Mouse (Mus musculus): ENCODE measurements around the gene Ggps1. TPM values are rescaled to one million over a fixed set of nuclear protein-coding genes. Genes with fewer than 3 reads are reported as not detected.
"Not testable (repeated sequence)": the region's sequence is repeated elsewhere in the genome, so short reads cannot be mapped to it uniquely, and the experiment has no call there.

Gene Ggps1
- polyA plus RNA-seq, 1 experiment from 2014 or later: 46.5 TPM

- 91% methylated on average over 11 of the region's 11 CpGs for WGBS
- Histone ChIP-seq H3K36me3 (ENCODE audit: control insufficient read depth, insufficient read depth, low read length) (no peaks in the 10 kb centered on the region), H3K27me3 (ENCODE audit: control insufficient read depth, insufficient read depth, low read length) (no peaks in the 10 kb centered on the region), H3K4me1 (ENCODE audit: control insufficient read depth in 2 of 2, insufficient read depth in 2 of 2, low read length in 2 of 2) (peaks cover 5 to 13% of the 10 kb centered on the region in 2 experiments), H3K27ac (replicated peaks in 1 of 2; ENCODE audit: control insufficient read depth in 1 of 2, insufficient read depth in 1 of 2, low read depth in 2 of 2, low read length in 2 of 2) (no peak overlapping the region), H3K9ac (ENCODE audit: low read length) (no peak overlapping the region), H3K9me3 (ENCODE audit: control insufficient read depth, low read length) (no peaks in the 10 kb centered on the region), H3K4me3 (ENCODE audit: control insufficient read depth in 1 of 2, insufficient read depth in 1 of 2, low read depth in 1 of 2, low read length in 2 of 2) (no peak overlapping the region), H3K4me2 (ENCODE audit: low read length) (no peak overlapping the region)
- ATAC-seq (ENCODE audit: insufficient number of reproducible peaks, insufficient read depth, low FRiP score, low read depth): no peak
Measured at GRCm38 (mm10) chr13:14035875-14036630, 27.2 kb downstream of the Ggps1 start.

GRCm38 (mm10) chr13:14035352-14035751 lies 27.9 kb downstream of the Ggps1 start:
- H3K4me2 ChIP-seq (ENCODE audit: low read length); ATAC-seq (ENCODE audit: insufficient number of reproducible peaks, insufficient read depth, low FRiP score, low read depth); H3K27ac ChIP-seq (replicated peaks in 1 of 2; ENCODE audit: control insufficient read depth in 1 of 2, insufficient read depth in 1 of 2, low read depth in 2 of 2, low read length in 2 of 2); H3K27me3 ChIP-seq (ENCODE audit: control insufficient read depth, insufficient read depth, low read length); H3K36me3 ChIP-seq (ENCODE audit: control insufficient read depth, insufficient read depth, low read length); H3K4me3 ChIP-seq (ENCODE audit: control insufficient read depth in 1 of 2, insufficient read depth in 1 of 2, low read depth in 1 of 2, low read length in 2 of 2); H3K9me3 ChIP-seq (ENCODE audit: control insufficient read depth, low read length); H3K9ac ChIP-seq (ENCODE audit: low read length): not testable (repeated sequence)
- H3K4me1 ChIP-seq (ENCODE audit: control insufficient read depth in 2 of 2, insufficient read depth in 2 of 2, low read length in 2 of 2): peaks cover 3 to 12% of the 10 kb centered on the region in 2 experiments
- WGBS: 76% methylated on average over 2 of the region's 3 CpGs

GRCm38 (mm10) chr13:14034073-14034348 lies 29.3 kb downstream of the Ggps1 start:
- no peaks in the 10 kb centered on the region for H3K9me3 ChIP-seq (ENCODE audit: control insufficient read depth, low read length)
- H3K4me1 ChIP-seq (ENCODE audit: control insufficient read depth in 2 of 2, insufficient read depth in 2 of 2, low read length in 2 of 2): peaks cover 2 to 6% of the 10 kb centered on the region in 2 experiments; a peak in 3 of 4 replicates
- H3K4me3 ChIP-seq (ENCODE audit: control insufficient read depth in 1 of 2, insufficient read depth in 1 of 2, low read depth in 1 of 2, low read length in 2 of 2): no peak overlapping the region
- peaks cover 3% of the 10 kb centered on the region for H3K36me3 ChIP-seq (ENCODE audit: control insufficient read depth, insufficient read depth, low read length)
- no peak overlapping the region for H3K9ac ChIP-seq (ENCODE audit: low read length)
- H3K4me2 ChIP-seq (ENCODE audit: low read length): no peak overlapping the region
- no peak overlapping the region for H3K27ac ChIP-seq (replicated peaks in 1 of 2; ENCODE audit: control insufficient read depth in 1 of 2, insufficient read depth in 1 of 2, low read depth in 2 of 2, low read length in 2 of 2)
- H3K27me3 ChIP-seq (ENCODE audit: control insufficient read depth, insufficient read depth, low read length): no peaks in the 10 kb centered on the region
- ATAC-seq (ENCODE audit: insufficient number of reproducible peaks, insufficient read depth, low FRiP score, low read depth): no peak

- Histone ChIP-seq H3K4me2 (ENCODE audit: low read length) (no peak overlapping the region), H3K27me3 (ENCODE audit: control insufficient read depth, insufficient read depth, low read length) (no peaks in the 10 kb centered on the region), H3K27ac (replicated peaks in 1 of 2; ENCODE audit: control insufficient read depth in 1 of 2, insufficient read depth in 1 of 2, low read depth in 2 of 2, low read length in 2 of 2) (no peak overlapping the region), H3K4me3 (ENCODE audit: control insufficient read depth in 1 of 2, insufficient read depth in 1 of 2, low read depth in 1 of 2, low read length in 2 of 2) (no peak overlapping the region), H3K9ac (ENCODE audit: low read length) (no peak overlapping the region), H3K4me1 (ENCODE audit: control insufficient read depth in 2 of 2, insufficient read depth in 2 of 2, low read length in 2 of 2) (peaks cover 0 to 2% of the 10 kb centered on the region in 2 experiments; a peak in 2 of 4 replicates), H3K9me3 (ENCODE audit: control insufficient read depth, low read length) (no peaks in the 10 kb centered on the region), H3K36me3 (ENCODE audit: control insufficient read depth, insufficient read depth, low read length) (peaks cover 7% of the 10 kb centered on the region)
- ATAC-seq (ENCODE audit: insufficient number of reproducible peaks, insufficient read depth, low FRiP score, low read depth): no peak
- 78% methylated on average over 5 of the region's 5 CpGs for WGBS
Measured at GRCm38 (mm10) chr13:14033309-14034072, 29.8 kb downstream of the Ggps1 start.

GRCm38 (mm10) chr13:14026154-14026820 lies 37.0 kb downstream of the Ggps1 start:
- 93% methylated on average over 6 of the region's 6 CpGs for WGBS
- no peaks in the 10 kb centered on the region for H3K27me3 ChIP-seq (ENCODE audit: control insufficient read depth, insufficient read depth, low read length)
- H3K36me3 ChIP-seq (ENCODE audit: control insufficient read depth, insufficient read depth, low read length): peaks cover 31% of the 10 kb centered on the region
- H3K4me1 ChIP-seq (ENCODE audit: control insufficient read depth in 2 of 2, insufficient read depth in 2 of 2, low read length in 2 of 2): no peaks in the 10 kb centered on the region
- no peak overlapping the region for H3K4me2 ChIP-seq (ENCODE audit: low read length)
- ATAC-seq (ENCODE audit: insufficient number of reproducible peaks, insufficient read depth, low FRiP score, low read depth): no peak
- no peaks in the 10 kb centered on the region for H3K9me3 ChIP-seq (ENCODE audit: control insufficient read depth, low read length)
- no peak overlapping the region for H3K9ac ChIP-seq (ENCODE audit: low read length)
- no peak overlapping the region for H3K4me3 ChIP-seq (ENCODE audit: control insufficient read depth in 1 of 2, insufficient read depth in 1 of 2, low read depth in 1 of 2, low read length in 2 of 2)
- no peak overlapping the region for H3K27ac ChIP-seq (replicated peaks in 1 of 2; ENCODE audit: control insufficient read depth in 1 of 2, insufficient read depth in 1 of 2, low read depth in 2 of 2, low read length in 2 of 2)

- Histone ChIP-seq H3K27me3 (ENCODE audit: control insufficient read depth, insufficient read depth, low read length) (no peaks in the 10 kb centered on the region), H3K9me3 (ENCODE audit: control insufficient read depth, low read length) (no peaks in the 10 kb centered on the region), H3K9ac (ENCODE audit: low read length) (no peak overlapping the region), H3K4me1 (ENCODE audit: control insufficient read depth in 2 of 2, insufficient read depth in 2 of 2, low read length in 2 of 2) (no peaks in the 10 kb centered on the region), H3K36me3 (ENCODE audit: control insufficient read depth, insufficient read depth, low read length) (peaks cover 31% of the 10 kb centered on the region), H3K27ac (replicated peaks in 1 of 2; ENCODE audit: control insufficient read depth in 1 of 2, insufficient read depth in 1 of 2, low read depth in 2 of 2, low read length in 2 of 2) (no peak overlapping the region), H3K4me2 (ENCODE audit: low read length) (no peak overlapping the region), H3K4me3 (ENCODE audit: control insufficient read depth in 1 of 2, insufficient read depth in 1 of 2, low read depth in 1 of 2, low read length in 2 of 2) (no peak overlapping the region)
- no peak for ATAC-seq (ENCODE audit: insufficient number of reproducible peaks, insufficient read depth, low FRiP score, low read depth)
- WGBS: 90% methylated on average over 6 of the region's 6 CpGs
Measured at GRCm38 (mm10) chr13:14025554-14025953, 37.7 kb downstream of the Ggps1 start.

GRCm38 (mm10) chr13:14021417-14021816 lies 41.9 kb downstream of the Ggps1 start:
- H3K4me3 ChIP-seq (ENCODE audit: control insufficient read depth in 1 of 2, insufficient read depth in 1 of 2, low read depth in 1 of 2, low read length in 2 of 2); H3K9me3 ChIP-seq (ENCODE audit: control insufficient read depth, low read length); H3K4me1 ChIP-seq (ENCODE audit: control insufficient read depth in 2 of 2, insufficient read depth in 2 of 2, low read length in 2 of 2); H3K9ac ChIP-seq (ENCODE audit: low read length); H3K4me2 ChIP-seq (ENCODE audit: low read length); ATAC-seq (ENCODE audit: insufficient number of reproducible peaks, insufficient read depth, low FRiP score, low read depth); H3K27me3 ChIP-seq (ENCODE audit: control insufficient read depth, insufficient read depth, low read length); H3K27ac ChIP-seq (replicated peaks in 1 of 2; ENCODE audit: control insufficient read depth in 1 of 2, insufficient read depth in 1 of 2, low read depth in 2 of 2, low read length in 2 of 2): not testable (repeated sequence)
- WGBS: 46% methylated on average over 8 of the region's 12 CpGs
- H3K36me3 ChIP-seq (ENCODE audit: control insufficient read depth, insufficient read depth, low read length): peaks cover 32% of the 10 kb centered on the region
